Mouse (Mus musculus): Measurements from ENCODE around the gene Tmco5b.

Gene Tmco5b

DNA sequence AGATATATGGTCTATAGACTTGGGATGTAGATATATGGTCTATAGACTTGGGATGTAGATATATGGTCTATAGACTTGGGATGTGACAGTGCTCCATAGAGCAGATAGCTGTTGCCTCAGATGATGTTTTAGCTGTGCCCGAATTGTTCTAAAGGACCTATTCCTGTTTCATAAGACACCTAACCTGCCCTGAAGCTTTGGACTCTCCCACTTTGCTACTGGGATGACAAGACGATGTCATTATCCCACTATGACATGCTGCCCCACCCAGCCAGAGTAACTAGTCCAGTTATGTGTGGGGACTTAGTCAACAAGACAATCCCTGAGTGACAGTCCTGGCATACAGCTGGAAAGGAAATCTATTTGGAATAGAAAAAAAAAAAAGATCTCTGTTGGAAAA lies at the start of gene Tmco5b:
TSS of gene Tmco5b (plus strand) at position 301 of the 400 bp plus-strand sequence.
- no peak for DNase-seq (ENCODE audit: low read depth, low spot score)

DNA sequence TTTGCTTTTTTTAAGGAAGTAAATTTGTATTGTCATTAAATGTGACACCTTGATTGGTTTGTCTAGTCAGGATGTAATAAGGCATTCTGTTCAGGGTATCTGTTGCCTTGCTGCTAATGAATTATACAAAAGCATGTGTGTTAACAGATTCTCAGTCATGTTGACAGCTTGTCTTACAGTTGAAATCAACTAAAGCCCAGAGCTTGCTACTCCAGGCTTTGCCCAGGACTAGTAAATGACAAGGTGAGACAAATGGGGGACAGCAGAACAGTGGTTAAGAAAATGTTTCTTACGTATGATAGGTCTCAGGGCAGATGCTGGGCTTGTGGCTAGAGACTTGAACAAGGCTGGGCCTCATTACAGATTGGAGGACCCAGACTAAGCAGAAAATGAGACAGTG lies 48.5 kb upstream of the Tmco5b start:
- no peak for DNase-seq (ENCODE audit: low read depth, low spot score)

DNA sequence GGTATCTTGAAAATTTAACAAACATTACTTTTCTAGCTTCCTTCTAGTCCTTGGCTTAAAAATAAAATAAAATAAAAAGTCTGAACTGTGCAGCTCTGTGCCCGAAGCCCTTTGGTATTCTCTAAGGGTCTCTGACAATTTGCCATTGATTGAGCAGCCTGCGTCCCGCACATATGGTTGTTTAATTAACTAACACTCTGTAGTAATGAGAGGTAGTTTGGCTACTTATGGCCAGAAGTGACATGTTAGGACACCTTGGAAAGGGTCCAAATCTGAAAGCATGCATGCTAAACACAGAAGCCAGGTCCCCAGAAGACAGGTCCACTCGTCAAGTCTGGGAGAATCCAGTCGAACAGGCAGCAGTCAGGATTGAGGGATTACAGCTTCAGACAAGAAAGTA lies 46.7 kb upstream of the Tmco5b start:
- no peak for DNase-seq (ENCODE audit: low read depth, low spot score)

DNA sequence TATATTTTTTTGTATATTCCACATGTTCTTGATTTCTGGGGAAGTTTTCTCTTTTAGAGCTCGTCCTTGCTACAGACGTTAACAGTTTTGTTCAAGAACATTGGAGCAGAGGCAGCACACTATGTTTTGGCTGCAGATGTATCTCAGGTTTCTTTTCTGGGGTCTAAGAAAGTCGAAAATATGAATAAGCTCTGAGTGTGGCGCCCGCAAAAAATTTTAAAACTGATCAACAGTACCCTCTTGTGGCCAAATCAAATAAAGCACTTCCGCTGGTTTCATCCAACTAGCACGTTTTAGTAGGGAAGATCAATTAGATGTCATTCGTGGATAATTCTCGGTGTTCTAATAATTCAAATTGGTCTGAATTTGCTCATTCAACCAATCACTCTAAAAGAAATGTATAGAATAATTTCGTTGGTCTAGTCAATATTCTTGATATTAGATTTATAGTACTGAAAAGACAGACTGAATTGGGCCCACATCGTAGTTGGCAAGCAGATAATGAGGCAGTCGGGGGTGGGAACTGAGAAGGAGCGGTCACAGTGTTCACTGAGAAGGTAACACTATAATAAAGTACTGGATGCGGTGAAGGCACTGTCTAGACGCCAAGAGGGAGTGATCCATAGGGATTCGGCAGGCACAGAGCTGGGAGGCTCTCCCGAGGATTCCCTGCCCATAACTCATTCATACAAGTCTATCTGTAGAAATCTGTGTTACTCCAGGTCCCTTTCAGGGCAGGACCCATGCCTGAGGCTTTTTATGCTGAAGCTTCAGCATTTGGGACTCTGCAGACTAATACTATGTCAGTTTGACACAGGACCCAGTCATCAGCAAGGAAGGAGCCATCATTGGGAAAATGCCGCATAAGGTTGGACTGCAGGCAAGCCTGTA lies 17.1 kb downstream of the Tmco5b start:
- peak; percentile 25 for DNase-seq (ENCODE audit: low read depth, low spot score)

DNA sequence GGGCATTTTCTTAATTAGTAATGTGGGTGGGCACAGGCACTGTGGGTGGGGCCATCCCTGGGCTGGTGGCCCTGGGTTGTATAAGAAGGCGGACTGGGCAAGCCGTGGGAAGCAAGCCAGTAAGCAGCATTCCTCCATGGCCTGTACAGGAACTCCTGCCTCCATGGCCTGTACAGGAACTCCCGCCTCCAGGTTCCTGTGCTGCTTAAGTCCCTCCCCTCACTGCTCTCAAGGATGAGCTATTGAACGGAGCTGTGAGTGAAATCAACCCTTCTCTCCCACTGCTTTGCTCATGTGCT lies 17.7 kb downstream of the Tmco5b start:
- no peak for DNase-seq (ENCODE audit: low read depth, low spot score)

DNA sequence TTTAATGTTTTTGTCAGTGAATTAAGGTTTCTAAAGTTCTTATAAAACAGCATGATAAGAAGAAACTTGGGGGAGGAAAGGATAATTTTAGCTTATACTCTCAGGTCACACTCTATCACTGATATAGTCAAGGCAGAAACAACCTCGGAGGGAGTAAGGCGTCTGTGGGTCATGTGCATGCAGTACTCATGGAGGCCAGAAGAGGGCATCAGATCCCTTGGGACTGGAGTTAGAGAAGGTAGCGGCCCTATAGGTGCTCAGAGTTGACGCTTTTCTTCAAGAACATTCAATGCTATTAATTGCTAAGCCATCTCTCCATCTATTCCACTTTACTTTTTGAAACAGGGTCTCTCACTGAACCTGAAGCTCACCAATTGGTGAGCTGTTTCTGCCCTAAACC lies 19.8 kb downstream of the Tmco5b start:
- peak; percentile 44 for DNase-seq (ENCODE audit: low read depth, low spot score)

DNA sequence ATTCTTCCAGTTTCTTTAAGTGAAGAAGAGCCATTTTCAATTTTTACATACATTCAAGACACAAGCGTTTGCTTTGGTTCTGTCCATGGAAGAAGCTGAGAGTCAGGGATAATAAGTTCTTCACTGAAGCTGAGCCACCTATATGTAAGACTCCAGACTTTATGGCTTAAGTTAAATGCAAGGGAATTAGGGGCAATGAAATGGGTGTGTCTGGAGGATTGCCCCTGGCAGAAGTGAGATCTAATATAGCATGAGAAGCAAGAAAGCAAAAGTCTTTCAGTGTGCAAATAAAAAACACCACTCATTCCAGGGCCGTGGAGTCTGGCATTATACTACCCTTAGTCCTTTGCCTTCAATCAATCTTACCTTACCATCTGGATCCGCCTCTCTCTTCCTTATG lies 25.7 kb downstream of the Tmco5b start:
- no peak for DNase-seq (ENCODE audit: low read depth, low spot score)

DNA sequence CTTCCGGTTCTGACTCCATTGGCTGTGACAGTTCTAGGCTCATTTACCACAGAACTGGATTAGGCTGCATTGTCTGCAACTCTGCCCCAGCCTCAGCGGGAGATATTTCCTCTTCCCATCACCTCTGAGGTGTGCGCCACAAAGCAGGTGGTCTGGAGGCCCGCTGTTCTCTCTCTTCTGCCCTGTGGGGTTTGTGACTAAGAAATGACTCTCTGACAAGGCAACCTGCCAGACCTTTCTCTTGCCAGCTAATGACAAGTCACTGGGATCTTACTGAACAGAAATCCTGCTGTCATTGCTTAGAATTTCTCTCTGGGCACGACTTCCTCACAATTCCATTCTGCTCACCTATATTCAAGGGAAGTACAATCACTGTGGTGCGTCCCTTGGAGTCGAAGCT lies 37.5 kb downstream of the Tmco5b start:
- DNase-seq (ENCODE audit: low read depth, low spot score): no peak

DNA sequence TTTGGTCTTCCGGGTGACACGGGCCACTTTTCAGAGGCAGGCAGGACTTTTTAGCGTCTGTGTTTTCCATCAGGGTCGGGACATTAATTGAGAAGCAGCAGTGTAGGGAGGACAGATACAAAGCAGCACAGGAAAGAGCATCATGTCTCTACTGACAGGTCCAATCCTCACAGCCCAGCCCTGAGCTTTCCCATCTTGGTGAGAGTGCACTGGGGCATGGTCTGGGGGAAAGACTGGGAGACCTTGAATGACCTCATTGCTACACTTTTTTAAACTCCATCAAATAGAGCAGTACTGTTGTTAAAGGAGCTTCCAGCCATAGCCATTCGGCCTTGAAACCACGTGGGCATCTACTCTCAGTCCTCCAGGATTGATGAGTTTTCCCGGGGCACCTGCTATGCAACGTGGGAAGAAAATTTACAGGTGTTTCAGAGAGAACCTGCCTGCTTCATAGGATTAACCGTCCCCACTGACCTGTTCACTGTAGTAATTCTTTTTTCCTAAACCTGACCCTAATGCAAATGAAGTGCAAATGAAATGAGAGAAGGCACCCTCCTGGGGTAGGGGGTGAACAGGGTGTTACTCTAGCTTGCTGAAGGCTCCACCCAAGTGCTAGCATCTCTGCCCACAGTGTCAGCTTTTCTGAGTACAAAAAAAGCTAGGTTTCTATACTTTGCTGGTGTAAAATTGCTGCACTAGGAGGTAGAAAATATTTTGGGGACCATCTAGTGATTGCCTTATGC lies 48.4 kb downstream of the Tmco5b start:
- DNase-seq (ENCODE audit: low read depth, low spot score): no peak

DNA sequence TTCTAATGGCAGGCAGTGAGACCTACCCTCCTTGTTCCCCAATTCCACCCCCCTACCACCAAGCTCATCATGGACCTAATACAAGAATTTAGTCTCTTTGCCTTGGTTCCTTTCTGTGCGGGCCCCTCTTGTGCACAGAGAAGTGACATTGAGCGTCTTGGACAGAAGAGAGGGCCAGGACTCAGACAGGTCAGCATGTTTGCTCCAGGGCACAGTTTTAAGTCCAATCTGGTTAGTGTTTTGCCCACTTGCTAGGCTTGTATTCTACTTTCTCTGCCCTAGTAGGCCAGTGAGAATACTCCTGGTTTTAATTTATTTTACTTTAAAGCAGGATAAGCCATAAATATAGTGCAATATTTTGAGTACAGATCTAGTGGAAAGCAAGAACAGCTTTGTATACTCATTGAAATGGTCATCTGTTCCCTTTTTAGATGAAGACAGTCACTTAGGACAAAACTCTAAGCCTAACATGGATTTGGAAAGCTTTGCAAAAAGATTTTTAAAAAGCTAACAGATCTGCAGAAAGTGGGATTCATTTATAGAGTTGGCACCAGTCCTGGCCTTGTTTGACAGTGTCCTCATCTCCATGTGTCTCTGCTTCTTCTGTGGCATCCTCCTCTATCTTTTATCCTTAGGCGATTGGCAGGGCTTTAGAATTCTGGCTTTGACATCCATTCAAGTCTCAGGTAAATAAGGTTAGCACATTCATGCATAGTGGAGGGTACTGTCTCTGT lies 50.2 kb downstream of the Tmco5b start:
- no peak for DNase-seq (ENCODE audit: low read depth, low spot score)

DNA sequence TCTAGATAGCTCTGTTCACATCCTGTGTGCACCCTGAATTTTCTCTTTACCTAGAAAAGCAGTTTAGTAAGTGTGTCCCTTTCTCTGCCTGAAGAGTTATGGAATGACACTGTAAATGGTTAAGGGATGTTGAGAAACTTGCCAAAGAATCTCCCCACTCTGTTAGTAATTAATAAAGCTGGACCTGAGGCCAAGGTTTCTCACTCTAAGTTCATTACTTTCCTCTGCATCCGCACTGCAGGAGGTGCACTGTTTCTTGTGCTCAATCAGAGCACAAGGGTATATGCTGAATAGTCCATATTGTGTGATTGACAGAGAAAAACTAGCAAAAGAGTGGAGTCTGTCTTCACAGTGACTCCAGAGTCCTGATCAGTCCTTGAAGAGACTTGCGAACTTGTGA lies 59.0 kb downstream of the Tmco5b start:
- no peak for DNase-seq (ENCODE audit: low read depth, low spot score)

All from retina, postnatal 7 days (tissue).